Mouse (Mus musculus): ENCODE data around the gene Eci1. TPM values are rescaled to one million over a fixed set of nuclear protein-coding genes. Genes with fewer than 3 reads are reported as not detected.

Eci1 gene
- total RNA-seq, 4 experiments from 2014 or later, result 455 to 534 (median 495) TPM

Other genes with a start within 250 kb of the Eci1 start
- 10 to 100 TPM; 11.5 to 14.5 (median 12.6) TPM for gene Tbc1d24, start 221.1 kb upstream of the Eci1 start, total RNA-seq (2022)
- gene Ntn3, start 217.1 kb upstream of the Eci1 start, total RNA-seq (2022), result 1 to 10 TPM in 2 of 4 experiments, under 1 TPM in 2; 0.66 to 1.5 (median 0.89) TPM
- gene Tedc2, start 205.8 kb upstream of the Eci1 start, total RNA-seq (2022), result 1 to 10 TPM; 1.7 to 2.9 (median 2.5) TPM
- under 1 TPM; 0.22 to 0.66 (median 0.40) TPM for gene Ccnf, start 175.2 kb upstream of the Eci1 start, total RNA-seq (2022)
- under 1 TPM in 1 of 4 experiments, not detected in 3; 0.06 TPM for gene Abca17, start 75.6 kb upstream of the Eci1 start, total RNA-seq (2022)
- 10 to 100 TPM; 11.4 to 13.4 (median 13.2) TPM for gene Abca3, start 74.7 kb upstream of the Eci1 start, total RNA-seq (2022)
- 10 to 100 TPM; 59.7 to 61.4 (median 60.7) TPM for gene Rnps1, start 12.1 kb upstream of the Eci1 start, total RNA-seq (2022)
- 1 to 10 TPM in 3 of 4 experiments, under 1 TPM in 1; 0.91 to 1.4 (median 1.1) TPM for gene Dnase1l2, start 16.5 kb downstream of the Eci1 start, total RNA-seq (2022)
- gene E4f1, start 43.7 kb downstream of the Eci1 start, total RNA-seq (2022), result 10 to 100 TPM; 11.2 to 14.7 (median 11.9) TPM
- gene Pgp, start 43.8 kb downstream of the Eci1 start, total RNA-seq (2022), result 10 to 100 TPM; 39.9 to 44.4 (median 41.4) TPM
- gene Bricd5, start 47.2 kb downstream of the Eci1 start, total RNA-seq (2022), result under 1 TPM in 2 of 4 experiments, not detected in 2; 0.28 to 0.31 TPM
- gene Mlst8, start 52.4 kb downstream of the Eci1 start, total RNA-seq (2022), result 10 to 100 TPM; 10.5 to 11.8 (median 11.0) TPM
- under 1 TPM; 0.16 to 0.23 (median 0.19) TPM for gene Caskin1, start 62.0 kb downstream of the Eci1 start, total RNA-seq (2022)
- gene Traf7, start 101.3 kb downstream of the Eci1 start, total RNA-seq (2022), result 10 to 100 TPM; 37.0 to 50.9 (median 42.7) TPM
- under 1 TPM in 3 of 4 experiments, not detected in 1; 0.23 to 0.50 (median 0.25) TPM for gene Rab26, start 107.6 kb downstream of the Eci1 start, total RNA-seq (2022)
- gene Pkd1, start 123.2 kb downstream of the Eci1 start, total RNA-seq (2022), result 10 to 100 TPM; 27.8 to 43.0 (median 34.9) TPM
- gene Tsc2, start 206.0 kb downstream of the Eci1 start, total RNA-seq (2022), result 100 to 1,000 TPM; 123 to 135 (median 133) TPM
- 1 to 10 TPM; 2.6 to 3.5 (median 2.8) TPM for gene Nthl1, start 206.0 kb downstream of the Eci1 start, total RNA-seq (2022)
- 100 to 1,000 TPM in 2 of 4 experiments, 10 to 100 TPM in 2; 87.7 to 110 (median 101) TPM for gene Slc9a3r2, start 223.7 kb downstream of the Eci1 start, total RNA-seq (2022)
- not detected for gene Npw, start 231.8 kb downstream of the Eci1 start, total RNA-seq (2022)
- 10 to 100 TPM; 14.3 to 17.0 (median 15.9) TPM for gene Zfp598, start 243.0 kb downstream of the Eci1 start, total RNA-seq (2022)

Data from heart, adult 8-10 months (tissue).